Mouse (Mus musculus): ENCODE results near the gene Dcun1d5. TPM values are rescaled to one million over a fixed set of nuclear protein-coding genes. Genes with fewer than 3 reads are reported as not detected.

Gene Dcun1d5
- polyA plus RNA-seq, 1 experiment from 2014 or later: 151 TPM

DNA sequence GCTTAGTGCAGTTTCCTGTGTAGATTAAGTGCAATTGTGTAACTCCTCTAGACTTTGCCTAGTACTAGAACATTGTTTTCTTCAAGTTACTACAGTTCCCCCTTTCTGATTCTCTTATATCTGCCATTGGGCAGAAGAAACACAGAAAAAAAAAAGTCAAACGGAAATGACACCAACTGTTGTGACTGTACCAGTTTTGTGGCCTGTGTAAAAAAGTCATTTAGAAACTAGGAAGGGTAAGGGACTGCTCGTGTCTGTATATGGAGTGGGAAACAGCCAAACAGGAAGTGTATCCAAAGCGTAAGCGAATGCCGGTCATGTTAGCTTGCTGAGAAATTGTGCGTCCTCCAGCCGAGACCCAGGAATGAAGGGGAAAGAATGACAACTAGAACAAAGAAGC is 37.1 kb downstream of the Dcun1d5 start:
- 0 out of 2 replicates have a peak, but pooled peaks cover 5% of the 10 kb centered on the region for H3K36me3 ChIP-seq (replicated peaks)
- WGBS: 90% methylated on average over 7 of the region's 7 CpGs
- ATAC-seq (ENCODE audit: low FRiP score): no peak
- H3K9me3 ChIP-seq: no peaks in the 10 kb centered on the region
- no peak overlapping the region for H3K4me3 ChIP-seq (replicated peaks)
- no peak overlapping the region for H3K4me2 ChIP-seq
- no peaks in the 10 kb centered on the region for H3K27me3 ChIP-seq
- H3K4me1 ChIP-seq: no peaks in the 10 kb centered on the region
- H3K9ac ChIP-seq: no peak overlapping the region
- no peak overlapping the region for H3K27ac ChIP-seq

- Histone ChIP-seq H3K9me3 (no peaks in the 10 kb centered on the region), H3K4me3 (replicated peaks) (no peak overlapping the region), H3K27ac (no peak overlapping the region), H3K4me1 (no peaks in the 10 kb centered on the region), H3K27me3 (no peaks in the 10 kb centered on the region), H3K36me3 (replicated peaks) (no peaks in the 10 kb centered on the region), H3K4me2 (no peak overlapping the region), H3K9ac (no peak overlapping the region)
- 89% methylated on average over 1 of the region's 1 CpGs for WGBS
- no peak for ATAC-seq (ENCODE audit: low FRiP score)
These were observed 54.3 kb downstream of the Dcun1d5 start for GRCm38 (mm10) chr9:7238619-7239018.

DNA sequence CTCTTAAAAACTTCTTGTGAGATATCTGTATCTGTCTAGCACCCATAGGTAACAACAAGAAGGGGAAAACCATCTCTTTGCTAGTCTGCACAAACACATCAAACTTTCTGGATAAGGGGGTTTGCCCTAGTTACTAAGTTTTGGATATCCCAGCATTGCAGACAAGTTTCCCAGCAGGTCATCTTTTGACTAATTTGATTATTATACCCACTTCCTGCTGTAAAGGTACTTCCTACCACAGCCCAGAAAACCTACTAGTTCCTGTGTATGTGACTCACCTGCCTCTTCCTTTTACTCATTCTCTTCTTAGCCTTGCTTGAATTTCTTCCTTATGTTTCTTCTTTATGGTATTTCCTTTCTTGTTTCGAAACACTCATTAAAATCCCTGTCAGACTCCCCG is 55.6 kb downstream of the Dcun1d5 start:
- Histone ChIP-seq H3K9ac (no peak overlapping the region), H3K27ac (no peak overlapping the region), H3K27me3 (no peaks in the 10 kb centered on the region), H3K36me3 (replicated peaks) (no peaks in the 10 kb centered on the region), H3K4me1 (no peaks in the 10 kb centered on the region), H3K4me2 (no peak overlapping the region), H3K9me3 (no peaks in the 10 kb centered on the region), H3K4me3 (replicated peaks) (no peak overlapping the region)
- no peak for ATAC-seq (ENCODE audit: low FRiP score)
- WGBS: 97% methylated on average over 2 of the region's 2 CpGs

- no peak for ATAC-seq (ENCODE audit: low FRiP score)
These were observed 68.7 kb downstream of the Dcun1d5 start for GRCm38 (mm10) chr9:7252797-7253654.

More at GRCm38 (mm10) chr9:7252797-7253654, 68.7 kb downstream of the Dcun1d5 start:
- Histone ChIP-seq H3K4me2 (no peak overlapping the region), H3K27me3 (no peaks in the 10 kb centered on the region), H3K36me3 (replicated peaks) (no peaks in the 10 kb centered on the region), H3K4me3 (replicated peaks) (no peak overlapping the region), H3K9me3 (no peaks in the 10 kb centered on the region), H3K27ac (no peak overlapping the region), H3K9ac (no peak overlapping the region), H3K4me1 (no peaks in the 10 kb centered on the region)
- WGBS: 47% methylated on average over 1 of the region's 1 CpGs

Other genes with a start within 250 kb of the Dcun1d5 start
- gene Dync2h1, start 74 bp upstream of the Dcun1d5 start, polyA plus RNA-seq (2016; fragmentation: Nextera tagmentation; extraction: Ambion mirVana): 33.1 and 33.2 TPM in 2 replicates
- not detected in 2 replicates for gene Mmp13, start 88.0 kb downstream of the Dcun1d5 start, polyA plus RNA-seq (2016; fragmentation: Nextera tagmentation; extraction: Ambion mirVana)
- gene Mmp12, start 159.9 kb downstream of the Dcun1d5 start, polyA plus RNA-seq (2016; fragmentation: Nextera tagmentation; extraction: Ambion mirVana): not detected in 2 replicates
- not detected in 2 replicates for gene Mmp1b, start 203.5 kb downstream of the Dcun1d5 start, polyA plus RNA-seq (2016; fragmentation: Nextera tagmentation; extraction: Ambion mirVana)